Comparison of ENCODE assay signal across 9 mouse cellular contexts in genomic region chr1:92972854-92973253, GRCm38 (mm10). TPM values are rescaled to one million over a fixed set of nuclear protein-coding genes. Genes with fewer than 3 reads are reported as not detected.
DNase-seq lines count a peak whose midpoint lies in the region; ATAC-seq lines count a peak whose summit lies in the region.
"Had no signal": no experiment of that assay in that cellular context is flagged by ENCODE, and none has a peak within 500 bp of the region (broad histone marks: within the 10 kb centered on the region; RNA-seq: fewer than 3 reads in every experiment).

No protein-coding gene starts in this region.

- DNase-seq in gastrocnemius, postnatal 10 days = peak; percentile 44
- no peak for DNase-seq in gastrocnemius, adult 8-10 months (ENCODE audit: low spot score in 2 of 2)
- DNase-seq in retina, postnatal 1 day = peak; percentile 41
- no peak for DNase-seq in retina, embryonic 14.5 days (ENCODE audit: low spot score)
- peak; percentile 67 for DNase-seq in brain, adult 2 months (ENCODE audit: low read depth, low spot score)
- peak; percentile 53 to 65 for DNase-seq in kidney, postnatal 25 days
- peak; percentile 59 to 61 for DNase-seq in spleen, postnatal 36 days (ENCODE audit: low spot score in 2 of 2)

- no peak for ATAC-seq in erythroid progenitor cell, adult 5-6 weeks (replicated peaks; ENCODE audit: low FRiP score, poor library complexity, severe bottlenecking)

RNA-seq across cellular contexts. Expression of gene Gpr35, which starts 22.2 kb away (rescaled TPM):
- total RNA-seq in gastrocnemius, postnatal 10 days (2021) = under 1 TPM; 0.12 to 0.56 TPM
- total RNA-seq in gastrocnemius, adult 8-10 months (2022) = under 1 TPM in 2 of 4 experiments, not detected in 2; 0.13 to 0.29 TPM
- 2.5 and 6.3 TPM in 2 replicates for total RNA-seq in erythroid progenitor cell, adult 5-6 weeks (2015; ENCODE audit: low replicate concordance)
- total RNA-seq in erythroid progenitor cell, adult 5-6 weeks (2017; ENCODE audit: low replicate concordance) = 1.8 TPM in 1 of 2 replicates, not detected in the other

RNA-seq across cellular contexts. Expression of gene Aqp12, which starts 33.3 kb away (rescaled TPM):
- not detected for total RNA-seq in gastrocnemius, postnatal 10 days (2021)
- total RNA-seq in gastrocnemius, adult 8-10 months (2022) = not detected
- total RNA-seq in erythroid progenitor cell, adult 5-6 weeks (2015; ENCODE audit: low replicate concordance) = not detected in 2 replicates
- total RNA-seq in erythroid progenitor cell, adult 5-6 weeks (2017; ENCODE audit: low replicate concordance) = not detected in 2 replicates
- total RNA-seq: ES-E14 had no signal

RNA-seq across cellular contexts. Expression of gene Capn10, which starts 38.7 kb away (rescaled TPM):
- total RNA-seq in gastrocnemius, postnatal 10 days (2021) = 1 to 10 TPM; 5.5 to 7.9 TPM
- 1 to 10 TPM; 4.4 to 6.1 (median 5.0) TPM for total RNA-seq in gastrocnemius, adult 8-10 months (2022)
- total RNA-seq in erythroid progenitor cell, adult 5-6 weeks (2015; ENCODE audit: low replicate concordance) = 5.9 and 19.5 TPM in 2 replicates
- 3.3 and 8.6 TPM in 2 replicates for total RNA-seq in erythroid progenitor cell, adult 5-6 weeks (2017; ENCODE audit: low replicate concordance)

Comparison
In these comparisons a context has a peak if more than half of its experiments do, and no peak if none do; other contexts are left out.
1. DNase-seq: peak in gastrocnemius, postnatal 10 days (single experiment), retina, postnatal 1 day (single experiment), brain, adult 2 months (single experiment), kidney, postnatal 25 days (2 of 2) and spleen, postnatal 36 days (2 of 2); none in gastrocnemius, adult 8-10 months (0 of 2) and retina, embryonic 14.5 days (single experiment).